Mouse (Mus musculus) hindbrain, embryonic 15.5 days (tissue): ENCODE data around the gene Klhl32. TPM values are rescaled to one million over a fixed set of nuclear protein-coding genes. Genes with fewer than 3 reads are reported as not detected.
A peak's percentile ranks its signal among the peaks of the same experiment; 100 is the strongest.

Source experiments
- ATAC-seq: fragments of 200-750 bp; cut with Nextera tagmentation; 2 replicates; pipeline ENCODE4 v1.8.0; 2017; ENCODE audit warnings: low read depth, moderate number of reproducible peaks, moderate TSS enrichment; ENCODE audit not compliant: low FRiP score
- H3K27ac ChIP-seq: fragments of 300-500 bp; sonication (generic); replicated peaks from 2 replicates; pipeline ENCODE4 v1.5.1; 2015; ENCODE audit warnings: mild to moderate bottlenecking, inconsistent platforms
- H3K27me3 ChIP-seq: fragments of 300-500 bp; sonication (generic); 2 replicates; pipeline ENCODE4 v1.6.1; 2015; ENCODE audit warnings: control low read depth, inconsistent platforms
- H3K36me3 ChIP-seq: fragments of 300-500 bp; sonication (generic); 2 replicates; pipeline ENCODE4 v1.6.1; 2015; ENCODE audit warnings: control low read depth, inconsistent platforms
- H3K4me1 ChIP-seq: fragments of 300-500 bp; sonication (generic); replicated peaks from 2 replicates; pipeline ENCODE4 v1.6.1; 2015; ENCODE audit warnings: control low read depth, inconsistent platforms
- H3K4me2 ChIP-seq: fragments of 300-500 bp; sonication (generic); 2 replicates; pipeline ENCODE4 v1.6.1; 2015; ENCODE audit warnings: moderate library complexity, mild to moderate bottlenecking, inconsistent platforms
- H3K4me3 ChIP-seq: fragments of 300-500 bp; sonication (generic); 2 replicates; pipeline ENCODE4 v1.5.1; 2015; ENCODE audit warnings: mild to moderate bottlenecking, inconsistent platforms
- H3K9ac ChIP-seq: fragments of 300-500 bp; sonication (generic); 2 replicates; pipeline ENCODE4 v1.6.1; 2015; ENCODE audit warnings: inconsistent platforms
- H3K9me3 ChIP-seq: fragments of 300-500 bp; sonication (generic); 2 replicates; pipeline ENCODE4 v1.6.1; 2016; ENCODE audit warnings: control low read depth, inconsistent platforms
- WGBS: fragments of 180-500 bp; shearing (Covaris S2); methylation state at CpG from one replicate; pipeline ENCODE4 v1.1.7; 2015; 5-methylcytosine and 5-hydroxymethylcytosine counted together
- polyA plus RNA-seq: library from polyadenylated mRNA; unstranded; fragments of >200 nt; fragmentation: Nextera tagmentation; extraction: Ambion mirVana; gene quantifications from 2 replicates; pipeline ENCODE4 v1.2.1, GENCODE M21; 2015

Klhl32 gene
- polyA plus RNA-seq, 1 experiment from 2014 or later: 35.5 TPM

DNA sequence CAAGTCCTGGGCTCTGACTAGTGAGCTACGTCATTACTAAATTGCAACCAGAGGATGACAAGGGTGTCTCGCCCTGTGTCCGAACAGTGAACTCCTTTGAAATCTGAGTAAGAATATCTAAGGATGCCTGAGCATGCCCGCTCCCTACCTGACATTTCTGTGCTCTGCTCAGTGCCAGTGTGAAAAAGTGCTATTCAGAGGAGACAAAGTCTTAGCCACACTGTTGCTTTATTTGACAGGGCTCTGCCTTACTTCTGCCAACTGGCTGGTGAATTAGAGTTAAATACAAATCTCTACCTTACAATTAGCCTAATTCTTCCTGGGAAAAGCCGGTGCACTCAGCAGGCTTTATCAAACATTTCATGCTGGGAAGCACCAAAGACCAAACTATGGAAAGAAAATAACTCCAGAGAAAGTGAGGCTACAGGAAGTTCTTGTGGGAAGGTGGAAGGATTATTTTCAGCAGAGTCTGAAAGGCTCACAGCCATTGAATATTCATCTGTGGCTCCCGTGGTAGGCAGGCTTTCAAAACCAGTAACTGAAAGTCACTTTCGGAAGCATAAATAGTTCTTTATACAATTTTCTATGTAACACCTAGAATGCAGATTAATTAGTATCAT, 57.1 kb downstream of the Klhl32 start:
- 52% methylated on average over 7 of the region's 7 CpGs for WGBS
- H3K4me2 ChIP-seq: no peak overlapping the region
- H3K9me3 ChIP-seq: no peaks in the 10 kb centered on the region
- H3K27me3 ChIP-seq: no peaks in the 10 kb centered on the region
- H3K36me3 ChIP-seq: no peaks in the 10 kb centered on the region
- 0 out of 2 replicates have a peak overlapping the region, but pooled peaks have one; percentile 11 for H3K27ac ChIP-seq
- no peak for ATAC-seq
- H3K4me3 ChIP-seq: no peak overlapping the region
- peaks cover 5% of the 10 kb centered on the region for H3K4me1 ChIP-seq
- H3K9ac ChIP-seq: no peak overlapping the region

DNA sequence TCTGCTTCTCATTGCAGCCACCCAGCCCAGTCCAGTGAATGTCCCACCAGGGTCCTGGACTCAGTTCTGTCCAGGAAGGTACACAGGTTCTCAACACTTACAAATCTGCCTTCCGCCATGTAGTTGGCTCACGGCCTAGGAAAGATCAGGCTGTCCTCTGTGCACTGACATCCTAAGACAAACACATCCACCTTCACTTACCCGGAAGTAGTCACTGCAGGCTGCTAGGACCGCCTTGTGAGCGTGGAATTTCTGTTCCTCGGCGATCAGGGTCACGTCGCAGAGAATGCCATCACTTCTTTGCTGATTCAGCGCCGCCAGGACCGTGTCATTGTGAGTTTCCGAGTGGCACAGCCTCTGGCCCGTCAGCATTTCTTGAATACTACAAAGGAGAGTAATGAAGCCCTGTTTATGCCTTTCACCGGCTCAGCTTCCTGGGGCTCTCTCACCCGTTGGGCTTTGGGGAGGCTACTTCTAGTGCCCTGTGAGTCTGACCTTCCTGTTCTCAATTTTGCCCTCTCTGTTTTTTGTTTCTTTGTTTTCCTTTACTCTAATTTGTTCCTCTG, 58.4 kb downstream of the Klhl32 start:
- Histone ChIP-seq H3K9ac (no peak overlapping the region), H3K36me3 (no peaks in the 10 kb centered on the region), H3K27ac (no peak overlapping the region), H3K27me3 (no peaks in the 10 kb centered on the region), H3K4me3 (no peak overlapping the region), H3K4me1 (peaks cover 5% of the 10 kb centered on the region), H3K4me2 (peak overlapping the region; percentile 23), H3K9me3 (no peaks in the 10 kb centered on the region)
- ATAC-seq: no peak
- whole genome bisulfite sequencing: 14% methylated on average over 16 of the region's 16 CpGs

DNA sequence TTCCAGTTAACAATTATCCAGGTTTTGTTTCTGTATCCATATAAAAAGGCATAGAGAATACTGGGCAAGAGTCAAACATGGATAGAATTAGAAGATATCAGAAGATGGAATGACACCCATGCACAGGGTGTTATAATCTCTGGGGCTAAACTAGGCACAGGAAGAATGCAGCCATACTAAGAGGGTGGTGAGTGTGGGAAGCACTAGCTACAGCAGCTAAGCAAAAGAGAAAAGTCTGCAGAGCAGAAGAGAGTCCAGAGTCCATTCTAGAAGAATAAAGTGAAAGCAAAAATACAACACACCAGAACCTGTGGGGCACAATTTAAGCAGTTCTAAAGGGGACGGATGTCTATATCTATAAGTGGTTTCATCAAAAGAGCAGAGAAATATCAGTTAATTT, 61.6 kb downstream of the Klhl32 start:
- Histone ChIP-seq H3K27me3 (no peaks in the 10 kb centered on the region), H3K27ac (no peak overlapping the region), H3K4me3 (no peak overlapping the region), H3K4me1 (peaks cover 5% of the 10 kb centered on the region), H3K36me3 (no peaks in the 10 kb centered on the region), H3K4me2 (no peak overlapping the region), H3K9ac (no peak overlapping the region), H3K9me3 (no peaks in the 10 kb centered on the region)
- ATAC-seq: no peak
- 90% methylated on average over 1 of the region's 1 CpGs for WGBS

- Histone ChIP-seq H3K9me3 (no peaks in the 10 kb centered on the region), H3K4me1 (no peaks in the 10 kb centered on the region), H3K9ac (no peak overlapping the region), H3K4me3 (no peak overlapping the region), H3K27me3 (no peaks in the 10 kb centered on the region), H3K36me3 (no peaks in the 10 kb centered on the region), H3K4me2 (no peak overlapping the region), H3K27ac (no peak overlapping the region)
- ATAC-seq: no peak
- 65% methylated on average over 7 of the region's 7 CpGs for WGBS
These were observed 65.0 kb downstream of the Klhl32 start for GRCm38 (mm10) chr4:24785757-24786532.

DNA sequence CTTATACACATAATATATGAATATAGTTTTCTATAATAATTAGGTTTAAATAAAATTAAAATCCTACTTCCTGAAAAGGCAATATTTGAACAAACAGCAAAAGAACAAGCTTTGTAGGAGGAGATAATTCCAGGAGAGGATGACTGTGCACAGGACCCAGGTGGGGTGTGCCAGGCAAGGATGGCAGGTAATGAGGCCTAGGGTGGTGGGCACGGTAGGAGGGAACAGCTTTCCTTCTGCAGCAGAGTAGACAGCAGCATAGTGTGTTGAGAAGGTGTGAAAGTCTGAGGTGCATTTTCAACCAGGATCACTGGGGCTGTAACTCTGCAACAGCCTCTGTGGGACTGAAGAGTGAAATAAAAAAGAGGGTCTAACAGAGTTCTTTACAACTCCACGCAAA, 85.0 kb downstream of the Klhl32 start:
- H3K27ac ChIP-seq: no peak overlapping the region
- no peaks in the 10 kb centered on the region for H3K4me1 ChIP-seq
- H3K4me2 ChIP-seq: no peak overlapping the region
- no peak overlapping the region for H3K9ac ChIP-seq
- no peaks in the 10 kb centered on the region for H3K27me3 ChIP-seq
- 82% methylated on average over 2 of the region's 2 CpGs for WGBS
- H3K36me3 ChIP-seq: no peaks in the 10 kb centered on the region
- ATAC-seq: no peak
- no peak overlapping the region for H3K4me3 ChIP-seq
- no peaks in the 10 kb centered on the region for H3K9me3 ChIP-seq

GRCm38 (mm10) chr4:24765469-24765868, 85.5 kb downstream of the Klhl32 start:
- H3K4me2 ChIP-seq: no peak overlapping the region
- H3K27me3 ChIP-seq: no peaks in the 10 kb centered on the region
- ATAC-seq: no peak
- no peaks in the 10 kb centered on the region for H3K36me3 ChIP-seq
- no peaks in the 10 kb centered on the region for H3K9me3 ChIP-seq
- H3K4me3 ChIP-seq: no peak overlapping the region
- H3K4me1 ChIP-seq: no peaks in the 10 kb centered on the region
- no peak overlapping the region for H3K9ac ChIP-seq
- 33% methylated on average over 3 of the region's 3 CpGs for WGBS
- 0 out of 2 replicates have a peak overlapping the region, but pooled peaks have one; percentile 15 for H3K27ac ChIP-seq

- 48% methylated on average over 2 of the region's 2 CpGs for WGBS
- Histone ChIP-seq H3K9me3 (no peaks in the 10 kb centered on the region), H3K4me3 (no peak overlapping the region), H3K9ac (no peak overlapping the region), H3K4me1 (no peaks in the 10 kb centered on the region), H3K27me3 (no peaks in the 10 kb centered on the region), H3K36me3 (no peaks in the 10 kb centered on the region), H3K4me2 (no peak overlapping the region), H3K27ac (no peak overlapping the region)
- ATAC-seq: no peak
These were observed 86.4 kb downstream of the Klhl32 start for GRCm38 (mm10) chr4:24764558-24764957.

- H3K9ac ChIP-seq: no peak overlapping the region
- H3K27me3 ChIP-seq: no peaks in the 10 kb centered on the region
- no peaks in the 10 kb centered on the region for H3K9me3 ChIP-seq
- H3K4me1 ChIP-seq: no peaks in the 10 kb centered on the region
- no peak overlapping the region for H3K27ac ChIP-seq
- 90% methylated on average over 4 of the region's 4 CpGs for WGBS
- no peak overlapping the region for H3K4me2 ChIP-seq
- no peaks in the 10 kb centered on the region for H3K36me3 ChIP-seq
- ATAC-seq: no peak
- H3K4me3 ChIP-seq: no peak overlapping the region
These were observed 87.5 kb downstream of the Klhl32 start for GRCm38 (mm10) chr4:24763451-24763850.

DNA sequence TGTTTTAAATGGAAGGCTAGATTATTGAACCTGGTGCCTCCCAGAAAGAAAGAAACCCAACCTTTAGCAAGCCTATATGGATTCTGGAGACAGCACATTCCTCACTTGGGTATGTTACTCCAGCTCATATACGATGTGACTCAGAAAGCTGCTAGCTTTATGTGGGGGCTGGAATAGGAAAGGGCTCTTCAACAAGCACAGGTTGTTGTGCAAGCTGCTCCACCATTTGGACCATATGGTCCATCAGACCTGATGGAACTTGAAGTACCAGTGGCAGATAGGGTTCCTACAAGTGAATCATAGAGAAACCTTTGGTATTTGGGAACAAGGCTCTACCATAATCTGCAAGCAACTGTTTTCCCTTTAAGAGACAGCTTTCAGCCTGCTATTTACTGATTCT, 92.0 kb downstream of the Klhl32 start:
- WGBS: 100% methylated on average over 1 of the region's 1 CpGs
- no peak overlapping the region for H3K4me3 ChIP-seq

GRCm38 (mm10) chr4:24752517-24753208, 98.3 kb downstream of the Klhl32 start:
- Histone ChIP-seq H3K9me3 (no peaks in the 10 kb centered on the region), H3K4me2 (no peak overlapping the region), H3K36me3 (no peaks in the 10 kb centered on the region), H3K4me3 (no peak overlapping the region), H3K27ac (no peak overlapping the region), H3K4me1 (no peaks in the 10 kb centered on the region), H3K9ac (no peak overlapping the region), H3K27me3 (no peaks in the 10 kb centered on the region)
- 85% methylated on average over 8 of the region's 8 CpGs for WGBS
- no peak for ATAC-seq

More for the DNA sequence above, 92.0 kb downstream of the Klhl32 start:
- Histone ChIP-seq H3K27me3 (no peaks in the 10 kb centered on the region), H3K27ac (no peak overlapping the region), H3K9ac (no peak overlapping the region), H3K4me2 (no peak overlapping the region), H3K4me1 (no peaks in the 10 kb centered on the region), H3K36me3 (no peaks in the 10 kb centered on the region), H3K9me3 (no peaks in the 10 kb centered on the region)
- ATAC-seq: no peak

DNA sequence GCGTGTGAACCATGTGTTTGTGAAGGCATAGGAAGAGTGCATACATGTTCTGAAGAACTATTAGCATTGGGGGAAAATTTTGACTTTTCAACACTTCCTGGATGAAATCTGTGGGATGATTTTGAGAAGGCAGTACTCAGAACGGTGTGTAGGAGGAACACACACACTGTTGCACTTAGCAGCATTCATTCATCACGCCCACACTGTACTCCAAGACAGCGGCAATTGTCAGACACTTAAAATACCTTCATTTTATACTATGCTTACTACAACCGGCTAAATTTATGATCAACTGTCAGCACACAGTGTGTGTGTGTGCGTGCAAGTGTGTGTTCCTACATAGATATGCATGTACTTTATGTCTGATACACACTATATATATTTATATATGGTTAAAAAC, 113.8 kb downstream of the Klhl32 start:
- H3K9me3 ChIP-seq: no peaks in the 10 kb centered on the region
- H3K27ac ChIP-seq: no peak overlapping the region
- H3K4me3 ChIP-seq: no peak overlapping the region
- no peak overlapping the region for H3K9ac ChIP-seq
- ATAC-seq: no peak
- H3K27me3 ChIP-seq: no peaks in the 10 kb centered on the region
- H3K4me1 ChIP-seq: no peaks in the 10 kb centered on the region
- H3K4me2 ChIP-seq: no peak overlapping the region
- whole genome bisulfite sequencing: 91% methylated on average over 6 of the region's 6 CpGs
- H3K36me3 ChIP-seq: peaks cover 10% of the 10 kb centered on the region

GRCm38 (mm10) chr4:24720834-24721233, 130.1 kb downstream of the Klhl32 start:
- Histone ChIP-seq H3K27ac (no peak overlapping the region), H3K27me3 (no peaks in the 10 kb centered on the region), H3K9me3 (no peaks in the 10 kb centered on the region), H3K4me1 (no peaks in the 10 kb centered on the region), H3K4me3 (no peak overlapping the region), H3K36me3 (no peaks in the 10 kb centered on the region), H3K4me2 (no peak overlapping the region), H3K9ac (no peak overlapping the region)
- peak; percentile 77 for ATAC-seq
- 35% methylated on average over 3 of the region's 3 CpGs for WGBS
